Mouse (Mus musculus): ENCODE results near the gene Zfp212.

DNA sequence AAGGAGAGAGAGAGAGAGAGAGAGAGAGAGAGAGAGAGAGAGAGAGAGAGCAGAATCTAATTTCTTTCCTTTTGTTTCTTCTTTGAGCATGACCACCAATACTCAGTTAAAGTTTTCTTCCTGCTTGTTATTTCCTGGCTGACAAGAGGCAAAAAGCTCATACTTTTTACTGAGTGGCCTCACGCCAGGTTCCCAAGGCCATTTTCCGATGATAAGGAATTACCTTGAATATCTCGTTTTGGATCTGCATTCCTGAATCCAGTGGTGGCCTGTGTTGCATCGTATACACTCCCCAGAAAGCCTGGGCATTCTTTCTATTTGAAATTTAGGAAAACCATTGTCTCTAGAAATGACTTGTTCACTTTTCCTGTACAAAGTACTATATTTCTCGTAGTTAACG, 20.9 kb upstream of the Zfp212 start:
- TF ChIP-seq TAL1 (conservative IDR thresholded peaks at IDR 0.05; ENCODE audit: low read depth, low read length) (no peak), CTCF (IDR thresholded peaks at IDR 0.05; ENCODE audit: low read depth, low read length) (no peak), GATA1 (IDR thresholded peaks at IDR 0.05; ENCODE audit: borderline replicate concordance, low read length) (no peak), POLR2AphosphoS5 (IDR thresholded peaks at IDR 0.05; ENCODE audit: insufficient replicate concordance, low read depth, low read length) (no peak), GATA2 (IDR thresholded peaks at IDR 0.05; ENCODE audit: borderline replicate concordance, low read depth, low read length) (no peak)

All from G1E (cell line).